In genomic region chr12:107119076-107119475, GRCm38 (mm10) we compare ENCODE assay signal across 29 mouse cellular contexts.
DNase-seq lines count a peak whose midpoint lies in the region; ATAC-seq and TF ChIP-seq lines count a peak whose summit lies in the region.
"Had no signal": no experiment of that assay in that cellular context is flagged by ENCODE, and none has a peak within 500 bp of the region (broad histone marks: within the 10 kb centered on the region; RNA-seq: fewer than 3 reads in every experiment).

No protein-coding gene starts in this region.

- no peak for TF ChIP-seq CTCF in intestine, postnatal 0 days (IDR thresholded peaks at IDR 0.05; ENCODE audit: low read depth)

- DNase-seq in CD4-positive, CD25-positive, alpha-beta regulatory T cell, adult 2 months (ENCODE audit: low read depth, low spot score) = peak; percentile 62
- DNase-seq in naive thymus-derived CD4-positive, alpha-beta T cell, adult 2 months (ENCODE audit: low read depth) = peak; percentile 69
- peak; percentile 71 for DNase-seq in thymus, postnatal 14 days
- DNase-seq in right cerebral cortex, postnatal 10 days (ENCODE audit: low spot score in 2 of 2) = no peak
- DNase-seq: adrenal gland, adult 8-10 months; cerebellum, adult 11 months; cerebellum, adult 9-10 months; cerebellum, postnatal 36 days; heart, postnatal 36 days; kidney, adult 18-20 months; kidney, postnatal 10 days; layer of hippocampus, adult 9-11 months; liver; lung, adult 2 months; lung, postnatal 10 days; right cerebral cortex, postnatal 14 days had no signal

- no peaks in the 10 kb centered on the region for H3K36me3 ChIP-seq in heart, embryonic 16.5 days (ENCODE audit: control insufficient read depth, insufficient read depth)
- no peaks in the 10 kb centered on the region for H3K36me3 ChIP-seq in heart, embryonic 11.5 days (ENCODE audit: control insufficient read depth, insufficient read depth, low read length)
- no peaks in the 10 kb centered on the region for H3K36me3 ChIP-seq in intestine, embryonic 15.5 days
- no peaks in the 10 kb centered on the region for H3K36me3 ChIP-seq in intestine, postnatal 0 days (ENCODE audit: control insufficient read depth, insufficient read depth)
- H3K36me3 ChIP-seq: heart, embryonic 15.5 days; hindbrain, embryonic 12.5 days; midbrain, embryonic 15.5 days; neural tube, embryonic 12.5 days; stomach, embryonic 15.5 days had no signal

- WGBS in heart, embryonic 16.5 days = 68% methylated on average over 10 of the region's 10 CpGs
- 77% methylated on average over 10 of the region's 10 CpGs for WGBS in heart, embryonic 11.5 days (ENCODE audit: insufficient replicate concordance)
- WGBS in intestine, embryonic 15.5 days = 77% methylated on average over 10 of the region's 10 CpGs
- WGBS in intestine, postnatal 0 days = 70% methylated on average over 10 of the region's 10 CpGs

- H3K4me2 ChIP-seq in heart, embryonic 16.5 days (ENCODE audit: low read depth, low read length) = no peak overlapping the region
- no peak overlapping the region for H3K4me2 ChIP-seq in heart, embryonic 11.5 days
- no peak overlapping the region for H3K4me2 ChIP-seq in intestine, embryonic 15.5 days (replicated peaks)
- H3K4me2 ChIP-seq in intestine, postnatal 0 days (replicated peaks; ENCODE audit: low read depth) = no peak overlapping the region
- H3K4me2 ChIP-seq: forebrain, embryonic 13.5 days; heart, embryonic 15.5 days; hindbrain, embryonic 12.5 days; midbrain, embryonic 15.5 days; neural tube, embryonic 12.5 days; stomach, embryonic 15.5 days had no signal

- no peaks in the 10 kb centered on the region for H3K27me3 ChIP-seq in heart, embryonic 16.5 days (ENCODE audit: control insufficient read depth, insufficient read depth, low read length)
- no peaks in the 10 kb centered on the region for H3K27me3 ChIP-seq in heart, embryonic 11.5 days (ENCODE audit: control insufficient read depth, insufficient read depth, low read length)
- no peaks in the 10 kb centered on the region for H3K27me3 ChIP-seq in intestine, embryonic 15.5 days (replicated peaks)
- no peaks in the 10 kb centered on the region for H3K27me3 ChIP-seq in intestine, postnatal 0 days (replicated peaks; ENCODE audit: control insufficient read depth, insufficient read depth, low read length)
- H3K27me3 ChIP-seq: forebrain, embryonic 13.5 days; heart, embryonic 15.5 days; hindbrain, embryonic 12.5 days; midbrain, embryonic 15.5 days; neural tube, embryonic 12.5 days; stomach, embryonic 15.5 days had no signal

- no peak overlapping the region; the same call in 1 of the 2 replicates for H3K27ac ChIP-seq in heart, embryonic 16.5 days (ENCODE audit: low read length)
- H3K27ac ChIP-seq in heart, embryonic 11.5 days (ENCODE audit: low read depth, low read length) = no peak overlapping the region
- H3K27ac ChIP-seq in intestine, embryonic 15.5 days = no peak overlapping the region
- H3K27ac ChIP-seq in intestine, postnatal 0 days (ENCODE audit: low read depth, low read length) = no peak overlapping the region
- H3K27ac ChIP-seq: forebrain, embryonic 13.5 days; heart, embryonic 15.5 days; hindbrain, embryonic 12.5 days; hindbrain, postnatal 0 days; liver, embryonic 14.5 days; macrophage; midbrain, embryonic 15.5 days; neural tube, embryonic 12.5 days; stomach, embryonic 15.5 days had no signal

- H3K4me1 ChIP-seq in heart, embryonic 16.5 days (ENCODE audit: control insufficient read depth, insufficient read depth, low read length) = no peaks in the 10 kb centered on the region
- no peaks in the 10 kb centered on the region for H3K4me1 ChIP-seq in heart, embryonic 11.5 days (ENCODE audit: control insufficient read depth, insufficient read depth, low read length)
- no peaks in the 10 kb centered on the region for H3K4me1 ChIP-seq in intestine, embryonic 15.5 days (replicated peaks)
- no peaks in the 10 kb centered on the region for H3K4me1 ChIP-seq in intestine, postnatal 0 days (replicated peaks; ENCODE audit: control insufficient read depth, insufficient read depth, low read length)
- H3K4me1 ChIP-seq: forebrain, embryonic 13.5 days; heart, embryonic 15.5 days; midbrain, embryonic 15.5 days; stomach, embryonic 15.5 days had no signal

- H3K4me3 ChIP-seq in heart, embryonic 16.5 days (ENCODE audit: low read length) = no peak overlapping the region
- H3K4me3 ChIP-seq in heart, embryonic 11.5 days (ENCODE audit: low read depth, low read length) = no peak overlapping the region
- H3K4me3 ChIP-seq in intestine, embryonic 15.5 days (replicated peaks) = no peak overlapping the region
- no peak overlapping the region for H3K4me3 ChIP-seq in intestine, postnatal 0 days (ENCODE audit: low read depth, low read length)
- H3K4me3 ChIP-seq: forebrain, embryonic 13.5 days; heart, embryonic 15.5 days; hindbrain, embryonic 12.5 days; midbrain, embryonic 15.5 days; neural tube, embryonic 12.5 days; stomach, embryonic 15.5 days had no signal

- no peak overlapping the region for H3K9ac ChIP-seq in heart, embryonic 16.5 days (ENCODE audit: low read length)
- H3K9ac ChIP-seq in heart, embryonic 11.5 days (ENCODE audit: low read depth, low read length) = no peak overlapping the region
- H3K9ac ChIP-seq in intestine, embryonic 15.5 days = no peak overlapping the region
- no peak overlapping the region for H3K9ac ChIP-seq in intestine, postnatal 0 days (ENCODE audit: low read depth, low read length)
- H3K9ac ChIP-seq: forebrain, embryonic 13.5 days; heart, embryonic 15.5 days; hindbrain, embryonic 12.5 days; liver, embryonic 14.5 days; midbrain, embryonic 15.5 days; neural tube, embryonic 12.5 days; stomach, embryonic 15.5 days had no signal

- H3K9me3 ChIP-seq in heart, embryonic 16.5 days (replicated peaks; ENCODE audit: control insufficient read depth, low read length) = 0 out of 2 replicates have a peak, but pooled peaks cover under 1% of the 10 kb centered on the region
- H3K9me3 ChIP-seq in heart, embryonic 11.5 days (replicated peaks; ENCODE audit: control insufficient read depth, low read length) = no peaks in the 10 kb centered on the region
- no peaks in the 10 kb centered on the region for H3K9me3 ChIP-seq in intestine, embryonic 15.5 days
- no peaks in the 10 kb centered on the region for H3K9me3 ChIP-seq in intestine, postnatal 0 days (ENCODE audit: control insufficient read depth)
- H3K9me3 ChIP-seq: forebrain, embryonic 13.5 days; heart, embryonic 15.5 days; hindbrain, embryonic 12.5 days; midbrain, embryonic 15.5 days; neural tube, embryonic 12.5 days; stomach, embryonic 15.5 days had no signal

- peak; percentile 23; the same call in 1 of the 2 replicates for ATAC-seq in heart, embryonic 16.5 days (replicated peaks; ENCODE audit: extremely low read depth, insufficient read depth, low FRiP score)
- no peak for ATAC-seq in heart, embryonic 11.5 days (replicated peaks; ENCODE audit: insufficient number of reproducible peaks, low FRiP score, low TSS enrichment)
- ATAC-seq in intestine, embryonic 15.5 days = no peak
- no peak for ATAC-seq in intestine, postnatal 0 days
- ATAC-seq: forebrain, embryonic 13.5 days; hindbrain, postnatal 0 days; midbrain, embryonic 15.5 days had no signal

Comparison
In these comparisons a context has a peak if more than half of its experiments do, and no peak if none do; other contexts are left out.
1. DNase-seq: peak in CD4-positive, CD25-positive, alpha-beta regulatory T cell, adult 2 months (single experiment), naive thymus-derived CD4-positive, alpha-beta T cell, adult 2 months (single experiment) and thymus, postnatal 14 days (single experiment); none in right cerebral cortex, postnatal 10 days (0 of 2).